Mouse (Mus musculus) brain, embryonic 14.5 days (tissue): ENCODE data around the gene Nsd2.

Source experiments
- CTCF ChIP-seq: fragments of 200-500 bp; IDR thresholded peaks from 2 replicates; pipeline ENCODE4 v1.5.1; 2012; ENCODE audit warnings: inconsistent platforms, mild to moderate bottlenecking, moderate library complexity, borderline replicate concordance; ENCODE audit not compliant: insufficient read depth, insufficient read length; ENCODE audit errors: extremely low read depth
- POLR2A ChIP-seq: fragments of 200-500 bp; IDR thresholded peaks from 2 replicates; pipeline ENCODE4 v1.6.1; 2012; ENCODE audit warnings: mild to moderate bottlenecking, inconsistent platforms, borderline replicate concordance; ENCODE audit not compliant: poor library complexity, insufficient read depth, insufficient read length, severe bottlenecking; ENCODE audit errors: extremely low read depth

DNA sequence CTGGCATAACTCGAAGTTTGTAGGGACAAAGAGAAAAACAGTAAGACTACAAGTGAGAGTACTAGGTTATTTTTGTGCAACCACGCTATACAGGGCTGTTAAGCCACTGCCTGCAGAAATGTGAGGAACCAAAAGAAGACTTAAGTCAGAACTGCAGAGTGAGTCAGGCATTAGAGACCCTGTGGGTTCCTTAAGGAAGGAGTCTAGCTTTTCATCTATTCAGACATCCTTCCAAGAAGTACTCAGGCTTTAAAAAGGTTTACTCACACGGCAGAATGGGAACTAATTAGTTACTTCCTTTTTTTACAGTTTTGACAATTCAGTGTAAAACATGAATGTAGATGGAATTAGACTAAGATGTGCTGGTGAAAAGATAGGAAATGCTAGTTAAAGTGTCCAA is 1.9 kb downstream of the Nsd2 start:
- no peak for TF ChIP-seq CTCF
- no peak for TF ChIP-seq POLR2A
